Mouse (Mus musculus) liver, adult 2 months (tissue): ENCODE data around the gene Acvr2a.

Experiments used
- CTCF ChIP-seq: fragments of 200-500 bp; IDR thresholded peaks from 2 replicates; pipeline ENCODE4 v1.5.1; 2011; ENCODE audit warnings: low read depth, low read length, control low read depth
- POLR2A ChIP-seq: fragments of 200-500 bp; IDR thresholded peaks from 2 replicates; pipeline ENCODE4 v1.6.1; 2011; ENCODE audit warnings: low read length, control low read depth; ENCODE audit not compliant: insufficient read depth; ENCODE audit errors: extremely low read depth

GRCm38 (mm10) chr2:48816141-48817028 is 2.5 kb downstream of the Acvr2a start:
- TF ChIP-seq CTCF, result no peak
- no peak for TF ChIP-seq POLR2A
